Mouse (Mus musculus) heart, adult 2 months (tissue): ENCODE measurements at regions not wholly inside any gene's neighbourhood (a gene's known extent, or its start where the extent isn't known, plus 50 kb on each side); places are given as distances from the start of the nearest gene placed in this dataset.

Source experiments
- DNase-seq, 2 experiments: peaks; one replicate each; pipeline ENCODE4 v3.0.0; 2021
- H3K27ac ChIP-seq: fragments of 200-600 bp; 2 replicates; pipeline ENCODE4 v1.8.1; 2022
- H3K27me3 ChIP-seq: fragments of 200-500 bp; 2 replicates; pipeline ENCODE4 v1.6.1; 2012; ENCODE audit warnings: mild to moderate bottlenecking, low read length, inconsistent platforms, mixed read lengths; ENCODE audit not compliant: control insufficient read depth, insufficient read depth
- H3K36me3 ChIP-seq: fragments of 200-500 bp; 2 replicates; pipeline ENCODE4 v1.6.1; 2012; ENCODE audit warnings: low read length, inconsistent platforms; ENCODE audit not compliant: control insufficient read depth, insufficient read depth
- H3K4me1 ChIP-seq: fragments of 200-500 bp; 2 replicates; pipeline ENCODE4 v1.6.1; 2011; ENCODE audit warnings: low read length; ENCODE audit not compliant: control insufficient read depth, insufficient read depth
- H3K4me3 ChIP-seq: fragments of 200-600 bp; 2 replicates; pipeline ENCODE4 v1.8.1; 2022
- H3K79me2 ChIP-seq: fragments of 200-500 bp; replicated peaks from 2 replicates; pipeline ENCODE4 v1.6.1; 2012; ENCODE audit warnings: mild to moderate bottlenecking, inconsistent platforms, low read length, moderate library complexity, mixed read lengths; ENCODE audit not compliant: control insufficient read depth, insufficient read depth
- H3K9ac ChIP-seq: fragments of 200-500 bp; 2 replicates; pipeline ENCODE4 v1.6.1; 2012; ENCODE audit warnings: low read depth, mild to moderate bottlenecking, control low read depth, inconsistent platforms, low read length, mixed read lengths
- CTCF ChIP-seq: fragments of 200-600 bp; IDR thresholded peaks from 2 replicates; pipeline ENCODE4 v1.8.1; 2022; ENCODE audit warnings: antibody characterized with exemption, mild to moderate bottlenecking, moderate library complexity
- EP300 ChIP-seq: fragments of 200-500 bp; IDR thresholded peaks from 2 replicates; pipeline ENCODE4 v1.6.1; 2011; ENCODE audit warnings: low read depth, low read length, control low read depth; ENCODE audit not compliant: insufficient read depth
- POLR2A ChIP-seq: fragments of 200-500 bp; IDR thresholded peaks from 2 replicates; pipeline ENCODE4 v1.6.1; 2011; ENCODE audit warnings: mild to moderate bottlenecking, low read depth, low read length, control low read depth; ENCODE audit not compliant: insufficient read depth
- WGBS: fragments of 180-500 bp; shearing (Covaris S2); methylation state at CpG from one replicate; pipeline ENCODE4 v1.1.7; 2018; 5-methylcytosine and 5-hydroxymethylcytosine counted together
- intact Hi-C: fragments of 180-260 bp; cut with DNase I; formaldehyde crosslinking; loops from one replicate; pipeline ENCODE4 v1.15.1; 2025

DNA sequence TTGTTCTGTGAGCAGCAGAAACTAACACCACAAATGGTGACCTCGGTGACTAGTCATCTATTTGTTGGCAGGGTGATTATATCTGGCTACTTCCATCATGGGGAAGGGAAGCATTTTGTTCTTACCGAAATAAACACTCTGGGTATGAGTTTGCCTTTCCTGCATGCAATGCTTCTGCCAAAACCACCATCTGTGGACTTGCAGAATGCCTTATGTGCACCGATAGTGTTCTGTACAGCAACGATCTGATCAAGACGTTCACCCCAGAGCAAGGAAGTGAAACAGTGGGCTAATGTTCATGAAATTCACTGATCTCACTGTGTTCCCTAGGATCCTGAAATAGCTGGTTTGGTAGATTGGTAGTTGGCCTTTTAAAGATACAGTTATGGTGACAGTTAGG, 96.3 kb upstream of the Adcy1 start:
- no peak for DNase-seq
- H3K79me2 ChIP-seq: no peaks in the 10 kb centered on the region
- H3K9ac ChIP-seq: no peak overlapping the region
- H3K4me1 ChIP-seq: no peaks in the 10 kb centered on the region
- intact Hi-C loops: no loop called here
- H3K36me3 ChIP-seq: no peaks in the 10 kb centered on the region
- 73% methylated on average over 5 of the region's 5 CpGs for WGBS
- TF ChIP-seq CTCF: no peak
- no peak for TF ChIP-seq POLR2A
- no peak for TF ChIP-seq EP300
- no peaks in the 10 kb centered on the region for H3K27me3 ChIP-seq
- H3K4me3 ChIP-seq: no peak overlapping the region
- no peak overlapping the region for H3K27ac ChIP-seq

DNA sequence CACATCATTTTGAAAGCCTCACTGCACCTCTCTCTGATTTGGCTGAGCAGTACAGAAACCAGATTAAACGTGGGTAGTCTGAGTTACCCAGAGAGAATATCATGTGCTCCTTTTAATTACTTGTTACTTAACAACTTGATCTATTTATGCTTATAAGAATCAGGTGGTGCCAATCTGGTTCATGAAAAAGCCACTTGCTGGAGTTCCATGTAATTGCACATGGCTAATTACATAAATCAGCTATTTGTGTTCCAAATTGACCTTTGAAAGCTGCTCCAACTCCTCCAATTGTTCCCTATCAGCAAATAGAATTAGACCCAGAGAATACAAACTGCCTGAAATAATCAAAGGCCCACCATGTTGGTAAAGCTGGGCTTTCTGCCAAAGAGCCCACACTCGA, 98.8 kb upstream of the Adcy1 start:
- intact Hi-C loops: no loop called here
- H3K27me3 ChIP-seq: no peaks in the 10 kb centered on the region

DNA sequence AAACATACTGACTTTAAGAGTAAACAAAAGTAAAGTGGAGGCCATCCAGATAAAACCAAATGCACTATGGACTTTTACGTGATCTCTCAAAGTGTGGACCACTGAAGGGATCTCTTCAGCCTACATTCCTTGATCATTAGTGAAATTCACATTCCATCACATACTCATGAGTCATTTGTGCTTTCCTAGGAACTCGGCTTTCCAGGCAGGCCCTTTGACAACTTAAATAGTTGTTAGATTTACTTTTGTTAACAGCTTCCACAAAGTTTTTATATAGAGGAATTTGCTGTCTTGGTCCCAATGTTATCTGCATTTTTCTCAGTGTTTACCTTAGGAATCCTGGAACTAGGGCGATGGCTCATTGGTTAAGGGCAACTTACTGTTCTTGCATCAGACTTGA, 99.7 kb upstream of the Adcy1 start:
- no peak overlapping the region for H3K4me3 ChIP-seq
- no peaks in the 10 kb centered on the region for H3K36me3 ChIP-seq
- H3K9ac ChIP-seq: no peak overlapping the region
- no peaks in the 10 kb centered on the region for H3K4me1 ChIP-seq
- H3K27ac ChIP-seq: no peak overlapping the region
- no peaks in the 10 kb centered on the region for H3K79me2 ChIP-seq
- H3K27me3 ChIP-seq: no peaks in the 10 kb centered on the region
- no peak for DNase-seq
- WGBS: 65% methylated on average over 3 of the region's 3 CpGs
- intact Hi-C loops: no loop called here
- no peak for TF ChIP-seq CTCF
- TF ChIP-seq POLR2A: no peak
- no peak for TF ChIP-seq EP300

More for the DNA sequence above, 98.8 kb upstream of the Adcy1 start:
- DNase-seq: no peak
- no peak overlapping the region for H3K4me3 ChIP-seq
- H3K79me2 ChIP-seq: no peaks in the 10 kb centered on the region
- WGBS: 48% methylated on average over 2 of the region's 2 CpGs
- no peak overlapping the region for H3K27ac ChIP-seq
- H3K36me3 ChIP-seq: no peaks in the 10 kb centered on the region
- no peak overlapping the region for H3K9ac ChIP-seq
- H3K4me1 ChIP-seq: no peaks in the 10 kb centered on the region
- TF ChIP-seq CTCF (no peak), POLR2A (no peak), EP300 (no peak)

DNA sequence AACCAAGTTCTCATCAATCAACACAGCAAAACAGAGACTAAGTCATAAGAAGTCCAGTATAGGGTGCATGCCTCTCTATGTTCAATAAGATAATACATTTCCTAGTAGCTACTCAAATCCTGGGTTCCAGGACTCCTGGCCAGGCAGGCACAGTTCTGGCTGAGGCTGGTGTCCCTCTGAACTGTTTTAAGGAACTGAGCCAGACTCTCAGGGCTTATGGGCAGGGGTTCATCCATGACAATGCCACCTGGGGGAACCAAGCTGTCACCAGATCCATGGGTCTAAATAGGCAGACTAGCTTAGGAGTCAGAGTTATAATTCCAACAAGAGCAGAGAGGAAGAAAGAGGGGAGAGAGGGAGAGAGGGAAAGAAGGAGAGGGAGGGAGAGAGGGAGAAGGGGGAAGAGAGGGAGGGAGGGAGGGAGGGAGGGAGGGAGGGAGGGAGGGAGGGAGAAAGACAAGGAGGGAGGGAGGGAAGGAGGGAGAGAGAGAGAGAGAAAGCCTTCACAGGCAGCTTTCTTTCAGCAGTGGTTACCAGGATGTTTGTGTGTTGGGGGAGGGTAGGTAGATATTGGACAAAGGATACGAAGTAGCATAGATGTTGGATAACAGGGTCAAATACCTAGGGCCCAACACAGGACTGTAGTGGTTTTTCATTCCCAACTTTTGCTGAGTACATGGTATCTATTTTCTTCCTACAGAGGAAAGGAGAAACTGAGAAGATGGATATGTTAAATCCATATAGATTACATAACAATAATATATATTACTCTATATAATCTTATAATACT, 100.3 kb upstream of the Adcy1 start:
- no peak overlapping the region for H3K27ac ChIP-seq
- 55% methylated on average over 1 of the region's 1 CpGs for WGBS
- H3K4me1 ChIP-seq: no peaks in the 10 kb centered on the region
- DNase-seq: no peak
- no peaks in the 10 kb centered on the region for H3K27me3 ChIP-seq
- H3K79me2 ChIP-seq: no peaks in the 10 kb centered on the region
- H3K36me3 ChIP-seq: no peaks in the 10 kb centered on the region
- H3K9ac ChIP-seq: no peak overlapping the region
- no peak overlapping the region for H3K4me3 ChIP-seq
- TF ChIP-seq POLR2A (no peak), CTCF (no peak), EP300 (no peak)
- intact Hi-C loops: no loop called here

DNA sequence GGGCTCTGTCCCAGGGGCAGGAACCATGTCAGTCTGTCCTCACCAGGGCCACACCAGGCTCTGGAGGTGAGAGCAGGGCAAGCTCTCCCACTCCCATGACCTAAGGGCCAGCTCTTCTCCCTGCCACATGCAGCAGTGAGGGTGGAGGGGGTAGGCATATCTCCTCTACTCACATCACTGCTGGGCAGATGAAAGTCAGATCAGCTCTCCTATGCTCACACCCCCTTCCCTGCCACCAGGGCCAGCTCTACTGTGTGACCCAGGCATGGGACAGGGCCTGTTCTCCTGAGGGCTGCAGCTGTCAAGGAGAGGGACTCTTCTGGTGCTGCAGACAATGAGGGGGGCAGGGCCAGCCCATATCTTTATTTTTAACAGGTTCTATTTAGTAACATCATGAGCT, 101.0 kb upstream of the Adcy1 start:
- no peak for TF ChIP-seq CTCF
- no peak for TF ChIP-seq EP300
- no peak for TF ChIP-seq POLR2A
- no peak for DNase-seq
- Histone ChIP-seq H3K27ac (no peak overlapping the region), H3K4me3 (no peak overlapping the region), H3K27me3 (no peaks in the 10 kb centered on the region), H3K36me3 (no peaks in the 10 kb centered on the region), H3K79me2 (no peaks in the 10 kb centered on the region), H3K9ac (no peak overlapping the region), H3K4me1 (no peaks in the 10 kb centered on the region)
- intact Hi-C loops: no loop called here

DNA sequence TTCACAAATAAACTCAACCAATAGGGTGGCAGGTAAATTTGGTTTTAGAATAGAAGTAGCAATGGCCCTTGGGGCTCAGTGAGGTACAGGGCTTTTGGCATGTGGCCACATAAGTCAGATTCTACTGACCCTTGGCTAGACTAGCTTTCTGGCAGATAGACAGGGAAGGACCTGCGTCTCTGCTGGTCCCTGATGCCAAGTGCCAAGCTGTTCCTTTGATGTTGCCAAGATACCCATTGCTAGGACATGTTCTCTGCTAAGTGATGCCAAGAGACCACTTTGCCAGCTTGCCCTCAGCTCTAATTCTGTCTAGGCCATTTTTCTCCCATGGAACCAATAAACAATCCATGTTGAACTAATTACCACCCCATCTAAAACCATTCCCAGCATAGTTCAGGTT, 110.5 kb upstream of the Adcy1 start:
- H3K4me3 ChIP-seq: no peak overlapping the region
- no peak for DNase-seq
- no peaks in the 10 kb centered on the region for H3K27me3 ChIP-seq
- TF ChIP-seq POLR2A: no peak
- no peak for TF ChIP-seq CTCF
- TF ChIP-seq EP300: no peak
- no peaks in the 10 kb centered on the region for H3K36me3 ChIP-seq
- no peaks in the 10 kb centered on the region for H3K4me1 ChIP-seq
- intact Hi-C loops: no loop called here
- H3K27ac ChIP-seq: no peak overlapping the region
- H3K9ac ChIP-seq: no peak overlapping the region
- 48% methylated on average over 1 of the region's 1 CpGs for WGBS
- H3K79me2 ChIP-seq: no peaks in the 10 kb centered on the region

DNA sequence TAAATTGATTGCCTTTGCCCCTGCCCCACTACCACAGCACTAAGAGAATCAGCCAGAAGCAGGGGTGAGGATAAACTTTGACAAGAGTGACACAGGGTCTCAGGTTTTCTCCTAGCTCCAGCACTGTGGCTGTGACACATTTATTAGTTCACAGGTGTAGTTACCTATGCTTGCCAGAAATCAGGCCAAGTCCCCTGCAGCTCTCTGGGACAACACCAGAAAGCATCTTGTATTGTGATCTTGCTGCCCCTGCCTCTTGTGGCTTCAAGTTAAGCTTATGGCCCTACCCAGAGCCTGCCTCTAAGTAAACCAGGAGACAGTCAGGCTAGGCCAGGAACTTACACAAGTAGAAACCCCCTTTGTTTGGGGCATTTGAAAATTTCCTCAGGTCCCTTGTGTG, 111.9 kb upstream of the Adcy1 start:
- intact Hi-C loops: no loop called here
- H3K27me3 ChIP-seq: no peaks in the 10 kb centered on the region
- H3K36me3 ChIP-seq: no peaks in the 10 kb centered on the region
- H3K4me1 ChIP-seq: no peaks in the 10 kb centered on the region
- DNase-seq: no peak
- H3K79me2 ChIP-seq: no peaks in the 10 kb centered on the region
- H3K9ac ChIP-seq: no peak overlapping the region
- no peak overlapping the region for H3K4me3 ChIP-seq
- H3K27ac ChIP-seq: no peak overlapping the region
- TF ChIP-seq EP300 (no peak), POLR2A (no peak), CTCF (no peak)
